11 mouse cellular contexts compared by ENCODE assay signal in the genomic region with DNA sequence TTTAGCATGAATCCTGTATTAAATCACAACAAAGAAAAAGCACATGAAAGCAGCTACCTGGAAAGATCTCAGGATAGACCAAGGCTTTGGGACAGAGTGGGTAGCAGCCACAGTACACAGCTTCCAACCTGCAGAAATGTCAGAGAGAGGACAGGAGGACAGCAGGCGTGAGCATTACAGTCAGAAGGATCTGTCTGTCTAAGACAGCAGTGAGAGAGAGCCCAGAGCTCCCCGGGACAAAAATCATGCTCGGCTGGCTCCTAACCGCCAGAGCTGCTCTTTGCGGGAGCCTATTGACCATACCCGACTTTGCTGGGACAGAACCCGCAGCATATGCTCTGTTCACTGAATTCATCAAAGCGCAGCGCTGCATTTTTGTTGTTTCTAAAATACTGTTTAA.
A peak's percentile ranks its signal among the peaks of the same experiment; 100 is the strongest.
DNase-seq lines count a peak whose midpoint lies in the region; ATAC-seq and TF ChIP-seq lines count a peak whose summit lies in the region.
"Had no signal": no experiment of that assay in that cellular context is flagged by ENCODE, and none has a peak within 500 bp of the region (broad histone marks: within the 10 kb centered on the region; RNA-seq: fewer than 3 reads in every experiment).

No protein-coding gene starts in this region.

- peak; percentile 12 for DNase-seq in embryonic facial prominence, embryonic 11.5 days (ENCODE audit: low spot score)
- DNase-seq in embryonic facial prominence, embryonic 10.5 days (ENCODE audit: low spot score): no peak
- no peak for DNase-seq in lung, postnatal 25 days (ENCODE audit: low spot score)
- DNase-seq in kidney, adult 9 months: peak; percentile 48
- peak; percentile 37 for DNase-seq in retina, embryonic 14.5 days (ENCODE audit: low spot score)
- no peak for DNase-seq in thymus, adult 18-20 months
- DNase-seq in cerebellum, adult 2 months: no peak
- DNase-seq: B cell, adult 2 months had no signal

- no peaks in the 10 kb centered on the region for H3K36me3 ChIP-seq in embryonic facial prominence, embryonic 11.5 days (replicated peaks; ENCODE audit: control insufficient read depth, insufficient read depth, low read depth, low read length)
- H3K36me3 ChIP-seq in embryonic facial prominence, embryonic 10.5 days (replicated peaks): no peaks in the 10 kb centered on the region
- no peaks in the 10 kb centered on the region for H3K36me3 ChIP-seq in lung, embryonic 15.5 days
- H3K36me3 ChIP-seq: heart, embryonic 10.5 days had no signal

- H3K27me3 ChIP-seq in embryonic facial prominence, embryonic 11.5 days (ENCODE audit: control insufficient read depth, insufficient read depth, low read length): no peaks in the 10 kb centered on the region
- no peaks in the 10 kb centered on the region for H3K27me3 ChIP-seq in embryonic facial prominence, embryonic 10.5 days (replicated peaks; ENCODE audit: low read depth, poor library complexity, severe bottlenecking)
- H3K27me3 ChIP-seq in lung, embryonic 15.5 days: no peaks in the 10 kb centered on the region
- no peaks in the 10 kb centered on the region for H3K27me3 ChIP-seq in cerebellum, adult 2 months (ENCODE audit: control insufficient read depth, insufficient read depth, low read length)

- H3K9me3 ChIP-seq in embryonic facial prominence, embryonic 11.5 days (replicated peaks; ENCODE audit: control insufficient read depth, low read length): no peaks in the 10 kb centered on the region
- no peaks in the 10 kb centered on the region for H3K9me3 ChIP-seq in embryonic facial prominence, embryonic 10.5 days
- no peaks in the 10 kb centered on the region for H3K9me3 ChIP-seq in lung, embryonic 15.5 days
- H3K9me3 ChIP-seq: heart, embryonic 10.5 days had no signal

- no peak for TF ChIP-seq POLR2A in cerebellum, adult 2 months (IDR thresholded peaks at IDR 0.05; ENCODE audit: borderline replicate concordance, insufficient read depth, low read length)

- H3K4me3 ChIP-seq in embryonic facial prominence, embryonic 11.5 days (ENCODE audit: low read depth, low read length): no peak overlapping the region
- no peak overlapping the region for H3K4me3 ChIP-seq in embryonic facial prominence, embryonic 10.5 days
- no peak overlapping the region for H3K4me3 ChIP-seq in lung, embryonic 15.5 days
- H3K4me3 ChIP-seq in cerebellum, adult 2 months (replicated peaks; ENCODE audit: insufficient read depth, low read depth, low read length): no peak overlapping the region
- H3K4me3 ChIP-seq: heart, embryonic 10.5 days; myocyte had no signal

- 36% methylated on average over 9 of the region's 9 CpGs for WGBS in embryonic facial prominence, embryonic 11.5 days
- WGBS in embryonic facial prominence, embryonic 10.5 days: 40% methylated on average over 9 of the region's 9 CpGs
- 40% methylated on average over 9 of the region's 9 CpGs for WGBS in lung, embryonic 15.5 days
- WGBS in cerebellum, adult 2 months: 29% methylated on average over 9 of the region's 9 CpGs

- ATAC-seq in embryonic facial prominence, embryonic 11.5 days (replicated peaks; ENCODE audit: insufficient number of reproducible peaks, low FRiP score, low TSS enrichment, low read depth): no peak
- peak; percentile 41; the same call in 1 of the 2 replicates for ATAC-seq in lung, embryonic 15.5 days (ENCODE audit: borderline replicate concordance, extremely low read depth, low FRiP score, low TSS enrichment)

- no peaks in the 10 kb centered on the region for H3K4me1 ChIP-seq in embryonic facial prominence, embryonic 11.5 days (ENCODE audit: control insufficient read depth, insufficient read depth, low read length)
- H3K4me1 ChIP-seq in embryonic facial prominence, embryonic 10.5 days: peaks cover 3% of the 10 kb centered on the region
- H3K4me1 ChIP-seq in lung, embryonic 15.5 days: 0 out of 2 replicates have a peak, but pooled peaks cover 6% of the 10 kb centered on the region
- H3K4me1 ChIP-seq in cerebellum, adult 2 months (ENCODE audit: control insufficient read depth, insufficient read depth, low read length): no peaks in the 10 kb centered on the region; the same call in 1 of the 2 replicates
- H3K4me1 ChIP-seq: heart, embryonic 10.5 days had no signal

- no peak for TF ChIP-seq CTCF in cerebellum, adult 2 months (IDR thresholded peaks at IDR 0.05; ENCODE audit: borderline replicate concordance, insufficient read depth, low read depth, low read length)

- no peak overlapping the region for H3K4me2 ChIP-seq in embryonic facial prominence, embryonic 11.5 days (ENCODE audit: low read depth, low read length)
- peak overlapping the region; percentile 15; the same call in 1 of the 2 replicates for H3K4me2 ChIP-seq in lung, embryonic 15.5 days

- H3K27ac ChIP-seq in embryonic facial prominence, embryonic 11.5 days (replicated peaks; ENCODE audit: low read depth, low read length): no peak overlapping the region
- H3K27ac ChIP-seq in embryonic facial prominence, embryonic 10.5 days (replicated peaks): no peak overlapping the region
- H3K27ac ChIP-seq in lung, embryonic 15.5 days: peak overlapping the region; percentile 92
- H3K27ac ChIP-seq in cerebellum, adult 2 months (ENCODE audit: insufficient read depth, low read length): no peak overlapping the region
- H3K27ac ChIP-seq: heart, embryonic 10.5 days had no signal

- H3K9ac ChIP-seq in embryonic facial prominence, embryonic 11.5 days (replicated peaks; ENCODE audit: low read length): no peak overlapping the region
- H3K9ac ChIP-seq in lung, embryonic 15.5 days: peak overlapping the region; percentile 19; the same call in 1 of the 2 replicates

Comparison
In these comparisons a context has a peak if more than half of its experiments do, and no peak if none do; other contexts are left out.
1. DNase-seq: peak in embryonic facial prominence, embryonic 11.5 days (single experiment), kidney, adult 9 months (single experiment) and retina, embryonic 14.5 days (single experiment); none in embryonic facial prominence, embryonic 10.5 days (single experiment), lung, postnatal 25 days (single experiment), thymus, adult 18-20 months (0 of 2) and cerebellum, adult 2 months (0 of 2).